Mouse (Mus musculus) midbrain, embryonic 11.5 days (tissue): ENCODE data around the gene Ksr2. TPM values are rescaled to one million over a fixed set of nuclear protein-coding genes. Genes with fewer than 3 reads are reported as not detected.

Source experiments
- ATAC-seq: fragments of 200-750 bp; cut with Nextera tagmentation; 2 replicates; pipeline ENCODE4 v1.8.0; 2017; ENCODE audit warnings: moderate TSS enrichment, moderate library complexity; ENCODE audit not compliant: low FRiP score
- DNase-seq: peaks from one replicate; pipeline ENCODE4 v3.0.0; 2015; ENCODE audit warnings: low spot score; ENCODE audit errors: missing footprints
- H3K27ac ChIP-seq: fragments of 300-500 bp; sonication (generic); 2 replicates; pipeline ENCODE4 v1.5.1; 2014; ENCODE audit warnings: low read depth, low read length
- H3K27me3 ChIP-seq: fragments of 300-500 bp; sonication (generic); 2 replicates; pipeline ENCODE4 v1.6.1; 2014; ENCODE audit warnings: mild to moderate bottlenecking, low read length, moderate library complexity, mixed read lengths; ENCODE audit not compliant: control insufficient read depth, insufficient read depth
- H3K36me3 ChIP-seq: fragments of 300-500 bp; sonication (generic); 2 replicates; pipeline ENCODE4 v1.6.1; 2014; ENCODE audit warnings: mild to moderate bottlenecking, low read length, moderate library complexity, mixed read lengths; ENCODE audit not compliant: control insufficient read depth, insufficient read depth
- H3K4me1 ChIP-seq: fragments of 300-500 bp; sonication (generic); 2 replicates; pipeline ENCODE4 v1.6.1; 2014; ENCODE audit warnings: low read length; ENCODE audit not compliant: control insufficient read depth, insufficient read depth
- H3K4me2 ChIP-seq: fragments of 300-500 bp; sonication (generic); 2 replicates; pipeline ENCODE4 v1.6.1; 2014; ENCODE audit warnings: mild to moderate bottlenecking, moderate library complexity
- H3K4me3 ChIP-seq: fragments of 300-500 bp; sonication (generic); 2 replicates; pipeline ENCODE4 v1.5.1; 2014; ENCODE audit warnings: low read depth, low read length
- H3K9ac ChIP-seq: fragments of 300-500 bp; sonication (generic); 2 replicates; pipeline ENCODE4 v1.6.1; 2014; ENCODE audit warnings: low read length
- H3K9me3 ChIP-seq: fragments of 300-500 bp; sonication (generic); 2 replicates; pipeline ENCODE4 v1.6.1; 2016; ENCODE audit warnings: low read length; ENCODE audit not compliant: control insufficient read depth
- WGBS: fragments of 180-500 bp; shearing (Covaris S2); extraction: QIAGEN DNeasy Blood & Tissue Kit; methylation state at CpG from one replicate; pipeline ENCODE4 v1.1.7; 2014; 5-methylcytosine and 5-hydroxymethylcytosine counted together
- polyA plus RNA-seq: library from polyadenylated mRNA; unstranded; fragments of >200 nt; fragmentation: Nextera tagmentation; extraction: Ambion mirVana; gene quantifications from 2 replicates; pipeline ENCODE4 v1.2.1, GENCODE M21; 2014

Gene Ksr2
- polyA plus RNA-seq, 1 experiment from 2014 or later: 0.90 TPM

DNA sequence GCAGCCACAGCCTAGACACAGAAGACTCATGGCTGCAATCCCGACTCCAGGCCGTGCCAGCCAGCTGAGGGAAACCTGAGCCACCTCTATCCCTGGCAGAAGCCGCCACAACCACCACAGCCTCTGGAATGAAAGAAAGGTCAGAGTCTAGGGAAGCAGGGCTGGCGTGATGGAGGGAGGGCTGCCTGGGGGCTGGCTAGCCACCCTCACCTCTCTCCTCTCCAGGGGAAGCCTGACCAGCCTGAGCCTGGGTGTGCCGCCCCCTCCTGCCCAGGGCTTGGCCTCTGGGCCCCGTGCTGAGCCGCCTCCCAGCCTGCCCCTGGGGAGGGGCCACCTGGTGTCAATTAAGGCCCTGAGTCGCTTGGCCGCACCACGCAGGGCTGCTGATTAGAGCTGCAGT, 366.9 kb downstream of the Ksr2 start, which contains the start of gene Nos1:
Nos1 (plus strand) TSS at position 352 of the 400 bp plus-strand sequence.
- ATAC-seq (no peak), DNase-seq (peak; percentile 51)
- H3K27ac ChIP-seq: no peak within 1 kb of the TSS
- no peaks in the 10 kb centered on the region for H3K27me3 ChIP-seq
- 25% methylated on average over 9 of the region's 10 CpGs for WGBS
- no peaks in the 10 kb centered on the region for H3K4me1 ChIP-seq
- no peak within 1 kb of the TSS for H3K4me3 ChIP-seq
- no peak within 1 kb of the TSS for H3K4me2 ChIP-seq
- H3K9me3 ChIP-seq: no peaks in the 10 kb centered on the region
- no peaks in the 10 kb centered on the region for H3K36me3 ChIP-seq
- H3K9ac ChIP-seq: no peak within 1 kb of the TSS

DNA sequence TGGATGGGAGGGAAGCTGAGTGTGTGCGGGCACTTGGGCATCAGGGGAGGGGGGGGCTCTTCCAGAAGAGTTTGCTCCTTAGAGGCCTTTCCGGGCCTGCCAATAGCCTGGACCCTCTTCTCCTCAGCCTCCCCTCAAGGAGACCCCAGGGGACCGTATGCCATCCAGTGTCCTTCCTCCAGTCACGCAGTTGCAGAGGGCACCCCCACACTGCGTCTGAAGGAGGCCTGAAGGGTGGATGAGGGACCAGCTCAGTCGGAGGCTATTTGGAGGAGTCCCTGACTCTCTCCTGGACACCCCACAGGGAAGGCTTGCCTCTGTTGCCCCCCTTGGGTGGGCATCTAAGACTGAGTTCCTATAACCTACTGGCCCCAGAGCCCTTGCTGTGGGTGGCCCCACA, 367.4 kb downstream of the Ksr2 start:
- WGBS: 68% methylated on average over 6 of the region's 6 CpGs
- no peak overlapping the region for H3K27ac ChIP-seq
- no peaks in the 10 kb centered on the region for H3K36me3 ChIP-seq
- no peak overlapping the region for H3K4me2 ChIP-seq
- ATAC-seq: no peak
- no peaks in the 10 kb centered on the region for H3K27me3 ChIP-seq
- no peak overlapping the region for H3K9ac ChIP-seq
- no peaks in the 10 kb centered on the region for H3K4me1 ChIP-seq
- DNase-seq: peak; percentile 81
- no peak overlapping the region for H3K4me3 ChIP-seq
- H3K9me3 ChIP-seq: no peaks in the 10 kb centered on the region

DNA sequence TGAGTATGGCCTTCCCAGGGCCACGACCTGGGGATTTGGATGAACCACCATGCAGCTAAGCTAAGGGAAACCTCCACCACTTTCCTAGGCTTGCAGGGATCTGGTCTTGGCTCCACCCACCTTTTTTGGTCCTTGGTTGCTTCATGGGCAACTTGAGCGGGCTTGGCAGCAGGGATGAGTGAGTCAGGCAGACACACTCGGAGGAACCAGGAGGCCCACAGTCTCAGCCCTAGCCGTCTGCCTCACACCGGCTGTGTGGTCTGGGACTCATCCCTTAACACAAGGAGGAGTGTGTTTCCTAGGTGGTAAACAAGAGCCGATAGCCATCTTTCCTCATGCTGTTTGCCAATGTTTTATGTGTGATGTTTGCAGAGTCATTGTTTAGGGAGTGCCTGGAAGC, 376.3 kb downstream of the Ksr2 start:
- Histone ChIP-seq H3K27ac (no peak overlapping the region), H3K4me2 (no peak overlapping the region), H3K4me1 (no peaks in the 10 kb centered on the region), H3K27me3 (no peaks in the 10 kb centered on the region), H3K9ac (no peak overlapping the region), H3K4me3 (no peak overlapping the region), H3K9me3 (no peaks in the 10 kb centered on the region), H3K36me3 (no peaks in the 10 kb centered on the region)
- DNase-seq: peak; percentile 4
- ATAC-seq: no peak
- 78% methylated on average over 6 of the region's 6 CpGs for WGBS

DNA sequence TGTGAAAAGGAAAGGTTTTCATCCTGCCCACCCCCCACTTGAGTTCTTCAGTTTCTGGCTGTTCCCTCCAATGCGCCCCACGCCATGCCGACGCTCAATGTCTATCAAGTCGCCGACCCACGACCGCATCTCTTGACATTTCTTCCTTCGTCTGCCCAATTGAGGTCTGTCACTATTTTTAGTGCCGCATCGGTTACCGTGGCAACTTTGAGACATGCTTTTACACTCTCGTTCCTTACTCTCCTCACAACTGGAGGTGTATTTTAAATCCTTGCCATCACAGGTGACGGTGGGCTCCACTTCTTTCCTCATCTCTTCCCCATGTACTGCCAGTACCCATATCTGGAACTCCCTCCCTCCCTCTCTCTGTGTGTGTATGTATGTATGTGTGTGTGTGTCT, 378.1 kb downstream of the Ksr2 start:
- no peak for DNase-seq
- no peak overlapping the region for H3K4me2 ChIP-seq
- no peak for ATAC-seq
- no peak overlapping the region for H3K27ac ChIP-seq
- 70% methylated on average over 14 of the region's 14 CpGs for WGBS
- no peak overlapping the region for H3K4me3 ChIP-seq
- H3K36me3 ChIP-seq: no peaks in the 10 kb centered on the region
- no peaks in the 10 kb centered on the region for H3K4me1 ChIP-seq
- no peak overlapping the region for H3K9ac ChIP-seq
- H3K27me3 ChIP-seq: no peaks in the 10 kb centered on the region
- no peaks in the 10 kb centered on the region for H3K9me3 ChIP-seq

DNA sequence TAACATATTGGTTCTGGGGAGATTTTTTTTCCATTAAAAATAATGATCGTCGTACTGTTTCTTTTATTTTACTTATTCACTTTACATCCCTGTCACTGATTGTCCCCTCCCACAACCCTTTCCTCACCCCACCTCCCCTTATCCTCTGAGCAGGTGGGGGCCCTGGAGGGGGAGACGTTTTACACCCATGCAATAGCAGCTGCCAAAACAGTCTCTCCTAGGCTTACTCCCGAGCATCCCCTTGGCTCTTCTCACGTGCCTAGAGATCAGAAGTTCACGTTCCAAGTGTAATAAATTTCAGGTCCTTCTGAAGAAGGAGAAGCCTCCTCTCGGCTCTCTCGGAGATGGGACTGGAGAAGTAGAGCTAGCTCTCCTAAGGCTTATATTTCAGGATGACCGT, 387.0 kb downstream of the Ksr2 start:
- Histone ChIP-seq H3K27me3 (no peaks in the 10 kb centered on the region), H3K9ac (no peak overlapping the region), H3K9me3 (no peaks in the 10 kb centered on the region), H3K36me3 (no peaks in the 10 kb centered on the region), H3K4me3 (no peak overlapping the region), H3K27ac (no peak overlapping the region), H3K4me2 (no peak overlapping the region), H3K4me1 (no peaks in the 10 kb centered on the region)
- 77% methylated on average over 9 of the region's 9 CpGs for WGBS
- ATAC-seq (no peak), DNase-seq (peak; percentile 51)

DNA sequence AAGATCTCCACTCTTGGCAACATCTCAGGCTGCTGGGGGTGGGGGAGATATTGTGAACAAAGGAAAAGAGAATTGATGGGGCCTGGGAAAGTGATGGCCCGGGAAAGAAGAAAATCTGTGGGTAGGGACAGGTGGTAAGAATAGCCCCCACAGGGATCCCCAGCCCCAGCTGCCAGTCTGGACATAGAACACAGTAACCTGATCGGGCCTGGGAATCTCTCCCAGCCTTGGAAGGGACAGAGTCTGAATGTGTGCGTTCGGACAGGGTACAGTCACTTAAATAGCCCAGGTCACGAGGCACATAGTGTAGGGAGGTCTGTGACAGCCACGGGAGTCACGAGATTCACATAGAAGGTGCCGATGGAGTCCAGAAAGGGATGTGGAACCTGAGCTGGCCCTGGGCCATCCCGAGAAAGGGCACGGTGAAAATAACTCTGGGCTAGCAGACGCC, 388.3 kb downstream of the Ksr2 start:
- no peak for ATAC-seq
- Histone ChIP-seq H3K4me2 (no peak overlapping the region), H3K9me3 (no peaks in the 10 kb centered on the region), H3K36me3 (no peaks in the 10 kb centered on the region), H3K4me1 (no peaks in the 10 kb centered on the region), H3K27me3 (no peaks in the 10 kb centered on the region), H3K27ac (no peak overlapping the region), H3K4me3 (no peak overlapping the region), H3K9ac (no peak overlapping the region)
- DNase-seq: peak; percentile 28
- WGBS: 87% methylated on average over 11 of the region's 11 CpGs

DNA sequence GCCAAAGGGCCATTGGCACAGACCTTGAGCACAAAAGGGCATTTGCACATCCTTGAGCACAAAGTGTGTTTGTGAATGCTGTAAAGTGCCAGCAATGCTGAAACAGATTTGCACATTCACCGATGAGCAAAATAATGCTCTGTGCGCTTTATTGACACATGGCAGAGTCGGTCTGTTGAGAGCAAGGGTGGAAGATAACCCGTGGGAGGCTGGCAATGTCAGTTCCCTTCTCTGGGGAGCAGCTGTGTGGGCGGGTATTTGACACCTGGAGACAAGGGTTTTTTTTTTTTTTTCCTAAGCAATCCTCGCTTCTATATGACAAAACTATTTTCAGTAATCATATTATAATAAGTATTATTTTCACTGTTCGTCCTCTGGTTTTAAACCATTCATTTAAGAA, 389.8 kb downstream of the Ksr2 start:
- H3K27me3 ChIP-seq: no peaks in the 10 kb centered on the region
- DNase-seq: peak; percentile 41
- H3K27ac ChIP-seq: no peak overlapping the region
- H3K4me1 ChIP-seq: no peaks in the 10 kb centered on the region
- no peak for ATAC-seq
- no peak overlapping the region for H3K9ac ChIP-seq
- H3K36me3 ChIP-seq: no peaks in the 10 kb centered on the region
- no peak overlapping the region for H3K4me3 ChIP-seq
- H3K9me3 ChIP-seq: no peaks in the 10 kb centered on the region
- no peak overlapping the region for H3K4me2 ChIP-seq
- 84% methylated on average over 7 of the region's 7 CpGs for WGBS

DNA sequence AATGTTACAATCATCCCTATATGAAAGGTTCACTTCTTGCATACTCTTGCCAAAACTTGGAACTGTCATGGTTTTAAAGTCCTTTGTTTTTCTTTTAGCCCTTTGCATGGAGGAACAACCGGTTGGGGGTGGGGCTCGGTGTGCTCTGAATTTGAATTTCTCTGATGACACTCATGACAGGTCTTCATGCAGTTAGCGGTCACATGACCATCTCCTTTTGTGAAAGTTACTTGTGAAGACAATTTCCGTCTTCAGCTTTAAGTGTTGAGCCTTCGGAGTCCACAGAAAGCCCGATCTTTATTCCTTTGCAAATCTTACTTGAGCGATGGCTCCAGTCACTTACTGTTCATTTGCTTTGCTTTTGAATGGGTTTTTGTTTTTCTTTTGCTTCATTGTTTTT, 397.1 kb downstream of the Ksr2 start:
- no peak overlapping the region for H3K27ac ChIP-seq
- 86% methylated on average over 7 of the region's 7 CpGs for WGBS
- no peak for DNase-seq
- no peak for ATAC-seq
- H3K9me3 ChIP-seq: no peaks in the 10 kb centered on the region
- H3K4me3 ChIP-seq: no peak overlapping the region
- no peaks in the 10 kb centered on the region for H3K4me1 ChIP-seq
- no peaks in the 10 kb centered on the region for H3K27me3 ChIP-seq
- no peak overlapping the region for H3K4me2 ChIP-seq
- H3K36me3 ChIP-seq: no peaks in the 10 kb centered on the region
- H3K9ac ChIP-seq: no peak overlapping the region

DNA sequence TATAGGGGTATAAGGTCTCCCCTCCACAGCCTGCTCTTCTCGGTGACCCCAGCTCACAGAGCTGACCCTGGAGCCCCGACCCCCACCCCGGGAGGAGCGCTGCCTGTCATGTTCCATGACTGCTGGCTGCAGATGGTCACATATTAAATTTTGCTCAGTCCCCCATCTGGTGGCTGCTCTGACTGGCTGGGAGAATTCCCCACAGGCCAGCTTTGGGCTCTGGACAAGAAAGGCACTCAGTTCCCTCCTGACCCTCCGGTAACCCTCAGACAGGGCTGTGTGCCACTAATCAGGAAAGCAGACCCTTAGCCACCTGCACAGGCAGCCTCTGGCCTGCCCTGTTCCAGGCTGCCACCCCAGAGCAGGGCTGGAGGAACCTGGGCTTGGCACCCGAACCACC, 405.0 kb downstream of the Ksr2 start:
- ATAC-seq: no peak
- no peaks in the 10 kb centered on the region for H3K27me3 ChIP-seq
- no peak overlapping the region for H3K4me2 ChIP-seq
- no peaks in the 10 kb centered on the region for H3K4me1 ChIP-seq
- H3K27ac ChIP-seq: no peak overlapping the region
- no peak overlapping the region for H3K9ac ChIP-seq
- H3K36me3 ChIP-seq: no peaks in the 10 kb centered on the region
- no peak overlapping the region for H3K4me3 ChIP-seq
- no peak for DNase-seq
- 70% methylated on average over 6 of the region's 6 CpGs for WGBS
- H3K9me3 ChIP-seq: no peaks in the 10 kb centered on the region

DNA sequence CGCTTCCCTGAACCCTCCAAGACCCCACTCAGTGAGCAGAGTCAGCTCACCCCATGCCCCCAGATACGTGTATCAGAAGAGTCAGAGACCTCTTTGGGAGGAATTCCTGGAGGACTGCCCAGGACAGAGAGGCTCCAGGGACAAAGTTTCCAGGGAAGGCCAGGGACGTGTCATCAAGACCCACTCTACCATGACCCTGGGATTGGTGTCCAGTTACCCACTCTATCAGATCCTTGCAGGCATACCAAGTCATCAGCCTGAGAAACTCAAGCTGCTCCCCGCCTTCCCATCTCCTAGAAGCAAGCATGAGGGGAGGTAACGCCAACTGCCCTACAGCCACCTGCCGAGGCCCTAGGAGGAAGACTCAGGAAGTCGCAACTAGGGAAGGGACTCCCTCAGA, 406.6 kb downstream of the Ksr2 start:
- Histone ChIP-seq H3K4me1 (no peaks in the 10 kb centered on the region), H3K27ac (no peak overlapping the region), H3K4me3 (no peak overlapping the region), H3K9ac (no peak overlapping the region), H3K36me3 (no peaks in the 10 kb centered on the region), H3K4me2 (no peak overlapping the region), H3K9me3 (no peaks in the 10 kb centered on the region), H3K27me3 (no peaks in the 10 kb centered on the region)
- ATAC-seq (no peak), DNase-seq (no peak)
- 69% methylated on average over 7 of the region's 7 CpGs for WGBS
